Mouse (Mus musculus): ENCODE data around the gene Gorasp1.

The Gorasp1 gene

GRCm38 (mm10) chr9:119933675-119934074, 3.7 kb downstream of the Gorasp1 start:
- no peak for DNase-seq (ENCODE audit: extremely low spot score, low read depth, low spot score)

- no peak for DNase-seq (ENCODE audit: extremely low spot score, low read depth, low spot score)
Observed at GRCm38 (mm10) chr9:119932358-119932757, 5.0 kb downstream of the Gorasp1 start.

GRCm38 (mm10) chr9:119926497-119926896, 10.9 kb downstream of the Gorasp1 start:
- no peak for DNase-seq (ENCODE audit: extremely low spot score, low read depth, low spot score)

- no peak for DNase-seq (ENCODE audit: extremely low spot score, low read depth, low spot score)
Observed at GRCm38 (mm10) chr9:119925729-119926128, 11.6 kb downstream of the Gorasp1 start.

GRCm38 (mm10) chr9:119925120-119925657, 12.2 kb downstream of the Gorasp1 start:
- DNase-seq (ENCODE audit: extremely low spot score, low read depth, low spot score): no peak

- DNase-seq (ENCODE audit: extremely low spot score, low read depth, low spot score): no peak
Observed at GRCm38 (mm10) chr9:119923462-119923861, 13.9 kb downstream of the Gorasp1 start.

- DNase-seq (ENCODE audit: extremely low spot score, low read depth, low spot score): no peak
Observed at GRCm38 (mm10) chr9:119919858-119920257, 17.5 kb downstream of the Gorasp1 start.

- DNase-seq (ENCODE audit: extremely low spot score, low read depth, low spot score): no peak
Observed at GRCm38 (mm10) chr9:119913087-119913838, 24.1 kb downstream of the Gorasp1 start.

GRCm38 (mm10) chr9:119909931-119910330, 27.4 kb downstream of the Gorasp1 start:
- DNase-seq (ENCODE audit: extremely low spot score, low read depth, low spot score): no peak

GRCm38 (mm10) chr9:119908708-119909107, 28.7 kb downstream of the Gorasp1 start:
- no peak for DNase-seq (ENCODE audit: extremely low spot score, low read depth, low spot score)

- DNase-seq (ENCODE audit: extremely low spot score, low read depth, low spot score): no peak
Observed at GRCm38 (mm10) chr9:119902410-119903151, 34.8 kb downstream of the Gorasp1 start.

GRCm38 (mm10) chr9:119899446-119899845, 37.9 kb downstream of the Gorasp1 start:
- DNase-seq (ENCODE audit: extremely low spot score, low read depth, low spot score): no peak

- DNase-seq (ENCODE audit: extremely low spot score, low read depth, low spot score): no peak
Observed at GRCm38 (mm10) chr9:119895040-119895721, 42.2 kb downstream of the Gorasp1 start.

- peak; percentile 97 for DNase-seq (ENCODE audit: extremely low spot score, low read depth, low spot score)
Observed at GRCm38 (mm10) chr9:119894339-119895009, 42.9 kb downstream of the Gorasp1 start, which contains the start of gene Wdr48. Gene Wdr48 (plus strand): TSS chr9:119894878.

- DNase-seq (ENCODE audit: extremely low spot score, low read depth, low spot score): no peak
Observed at GRCm38 (mm10) chr9:119893881-119894280, 43.5 kb downstream of the Gorasp1 start.

GRCm38 (mm10) chr9:119890692-119891091, 46.7 kb downstream of the Gorasp1 start:
- no peak for DNase-seq (ENCODE audit: extremely low spot score, low read depth, low spot score)

- no peak for DNase-seq (ENCODE audit: extremely low spot score, low read depth, low spot score)
Observed at GRCm38 (mm10) chr9:119889446-119889845, 47.9 kb downstream of the Gorasp1 start.

- DNase-seq (ENCODE audit: extremely low spot score, low read depth, low spot score): no peak
Observed at GRCm38 (mm10) chr9:119888843-119889246, 48.5 kb downstream of the Gorasp1 start.

GRCm38 (mm10) chr9:119887144-119887901, 50.0 kb downstream of the Gorasp1 start:
- DNase-seq (ENCODE audit: extremely low spot score, low read depth, low spot score): no peak
